Mouse (Mus musculus) heart, adult 2 months (tissue): Measurements from ENCODE around the gene Hoxa6. TPM values are rescaled to one million over a fixed set of nuclear protein-coding genes. Genes with fewer than 3 reads are reported as not detected.

ENCODE experiments used
- DNase-seq, 2 experiments: peaks; one replicate each; pipeline ENCODE4 v3.0.0; 2021
- H3K27ac ChIP-seq: fragments of 200-600 bp; 2 replicates; pipeline ENCODE4 v1.8.1; 2022
- H3K27me3 ChIP-seq: fragments of 200-500 bp; 2 replicates; pipeline ENCODE4 v1.6.1; 2012; ENCODE audit warnings: mild to moderate bottlenecking, low read length, inconsistent platforms, mixed read lengths; ENCODE audit not compliant: control insufficient read depth, insufficient read depth
- H3K36me3 ChIP-seq: fragments of 200-500 bp; 2 replicates; pipeline ENCODE4 v1.6.1; 2012; ENCODE audit warnings: low read length, inconsistent platforms; ENCODE audit not compliant: control insufficient read depth, insufficient read depth
- H3K4me1 ChIP-seq: fragments of 200-500 bp; 2 replicates; pipeline ENCODE4 v1.6.1; 2011; ENCODE audit warnings: low read length; ENCODE audit not compliant: control insufficient read depth, insufficient read depth
- H3K4me3 ChIP-seq: fragments of 200-600 bp; 2 replicates; pipeline ENCODE4 v1.8.1; 2022
- H3K79me2 ChIP-seq: fragments of 200-500 bp; replicated peaks from 2 replicates; pipeline ENCODE4 v1.6.1; 2012; ENCODE audit warnings: mild to moderate bottlenecking, inconsistent platforms, low read length, moderate library complexity, mixed read lengths; ENCODE audit not compliant: control insufficient read depth, insufficient read depth
- H3K9ac ChIP-seq: fragments of 200-500 bp; 2 replicates; pipeline ENCODE4 v1.6.1; 2012; ENCODE audit warnings: low read depth, mild to moderate bottlenecking, control low read depth, inconsistent platforms, low read length, mixed read lengths
- CTCF ChIP-seq: fragments of 200-600 bp; IDR thresholded peaks from 2 replicates; pipeline ENCODE4 v1.8.1; 2022; ENCODE audit warnings: antibody characterized with exemption, mild to moderate bottlenecking, moderate library complexity
- EP300 ChIP-seq: fragments of 200-500 bp; IDR thresholded peaks from 2 replicates; pipeline ENCODE4 v1.6.1; 2011; ENCODE audit warnings: low read depth, low read length, control low read depth; ENCODE audit not compliant: insufficient read depth
- POLR2A ChIP-seq: fragments of 200-500 bp; IDR thresholded peaks from 2 replicates; pipeline ENCODE4 v1.6.1; 2011; ENCODE audit warnings: mild to moderate bottlenecking, low read depth, low read length, control low read depth; ENCODE audit not compliant: insufficient read depth
- WGBS: fragments of 180-500 bp; shearing (Covaris S2); methylation state at CpG from one replicate; pipeline ENCODE4 v1.1.7; 2018; 5-methylcytosine and 5-hydroxymethylcytosine counted together
- intact Hi-C: fragments of 180-260 bp; cut with DNase I; formaldehyde crosslinking; loops from one replicate; pipeline ENCODE4 v1.15.1; 2025
- polyA plus RNA-seq: library from polyadenylated mRNA; depleted of rRNA; stranded (reverse); fragments of >200 nt; gene quantifications from 2 replicates; pipeline ENCODE4 v1.2.3, GENCODE M21; 2012
- total RNA-seq, 2 experiments: library from RNA; stranded (reverse); gene quantifications; 2 replicates each; pipeline ENCODE4 v1.2.3; 2021

Gene Hoxa6
- total and polyA plus RNA-seq, 3 experiments, result not detected

DNA sequence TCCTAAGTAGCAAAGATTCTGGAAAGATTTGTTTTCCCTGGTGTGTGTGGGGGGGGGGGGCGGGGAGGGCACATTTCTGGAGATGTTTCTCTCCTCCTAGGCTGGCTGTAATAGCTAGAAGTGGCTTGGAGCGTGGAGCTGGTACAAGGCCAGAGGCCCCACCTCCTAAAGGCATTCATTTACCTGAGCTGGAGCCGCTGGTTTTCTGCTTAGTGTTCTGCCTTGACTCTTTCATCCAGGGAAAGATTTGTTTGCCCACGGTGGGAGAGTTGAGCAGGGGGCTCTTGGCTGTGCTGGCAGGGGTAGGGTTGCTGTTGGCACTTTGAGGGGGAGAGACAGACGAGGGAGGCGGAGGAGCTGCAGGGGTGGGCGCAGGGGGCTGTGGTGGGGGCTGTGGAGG lies 36.6 kb downstream of the Hoxa6 start:
- peaks cover 20% of the 10 kb centered on the region for H3K27me3 ChIP-seq
- intact Hi-C loops, result no loop called here
- no peaks in the 10 kb centered on the region for H3K36me3 ChIP-seq
- no peak for DNase-seq
- no peak overlapping the region for H3K9ac ChIP-seq
- H3K27ac ChIP-seq, result no peak overlapping the region
- no peak overlapping the region for H3K4me3 ChIP-seq
- no peaks in the 10 kb centered on the region for H3K79me2 ChIP-seq
- no peak for TF ChIP-seq CTCF
- no peak for TF ChIP-seq POLR2A
- TF ChIP-seq EP300, result no peak
- 18% methylated on average over 7 of the region's 7 CpGs for WGBS
- no peaks in the 10 kb centered on the region for H3K4me1 ChIP-seq

DNA sequence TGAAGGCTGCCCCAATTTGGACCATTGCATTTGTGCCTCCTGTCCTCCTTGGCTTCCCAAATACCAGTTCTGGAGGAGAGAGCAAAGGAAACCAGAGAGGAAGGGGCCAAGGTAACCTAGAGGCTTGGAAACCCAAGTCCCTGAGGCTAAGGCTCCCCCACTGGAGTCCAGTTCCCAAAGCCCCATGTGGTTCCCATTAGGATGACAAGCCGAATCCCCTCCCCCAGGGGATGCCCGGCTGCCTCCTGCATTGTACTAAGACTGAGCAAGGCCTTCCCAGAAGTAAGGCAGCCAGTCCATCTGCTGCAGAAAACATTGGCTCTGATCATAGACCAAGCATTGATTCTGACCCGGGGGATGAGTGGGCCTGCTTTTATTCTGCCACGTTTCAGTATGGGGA lies 37.2 kb downstream of the Hoxa6 start:
- WGBS, result 24% methylated on average over 4 of the region's 4 CpGs
- H3K27me3 ChIP-seq, result peaks cover 19% of the 10 kb centered on the region
- DNase-seq, result no peak
- no peaks in the 10 kb centered on the region for H3K36me3 ChIP-seq
- H3K4me1 ChIP-seq, result no peaks in the 10 kb centered on the region
- no peak for TF ChIP-seq CTCF
- H3K4me3 ChIP-seq, result no peak overlapping the region
- H3K79me2 ChIP-seq, result no peaks in the 10 kb centered on the region
- no peak overlapping the region; the same call in 1 of the 2 replicates for H3K27ac ChIP-seq
- intact Hi-C loops, result no loop called here
- H3K9ac ChIP-seq, result no peak overlapping the region

DNA sequence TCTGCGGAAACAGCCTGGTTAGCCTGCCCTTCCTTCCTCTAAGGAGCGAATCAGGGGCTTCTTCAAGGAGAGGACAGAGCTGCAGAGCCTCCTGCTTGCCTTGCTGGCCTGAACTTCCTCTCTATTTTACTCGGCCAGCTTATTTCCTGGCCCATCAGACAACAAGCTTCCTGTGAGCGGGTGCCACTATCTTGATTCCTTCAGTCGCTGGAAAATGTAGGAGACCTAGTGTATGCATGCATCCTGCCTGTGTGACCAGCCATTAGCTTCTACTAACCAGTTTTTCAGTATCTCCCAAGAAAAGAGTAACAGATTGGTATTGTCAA lies 37.7 kb downstream of the Hoxa6 start:
- H3K79me2 ChIP-seq, result no peaks in the 10 kb centered on the region
- H3K27ac ChIP-seq, result peak overlapping the region; percentile 4; the same call in 1 of the 2 replicates
- peaks cover 19% of the 10 kb centered on the region for H3K27me3 ChIP-seq
- no peaks in the 10 kb centered on the region for H3K4me1 ChIP-seq
- H3K36me3 ChIP-seq, result no peaks in the 10 kb centered on the region
- TF ChIP-seq POLR2A (no peak), CTCF (no peak), EP300 (no peak)
- WGBS, result 12% methylated on average over 5 of the region's 5 CpGs
- no peak overlapping the region for H3K9ac ChIP-seq
- H3K4me3 ChIP-seq, result no peak overlapping the region
- no peak for DNase-seq
- intact Hi-C loops, result no loop called here

DNA sequence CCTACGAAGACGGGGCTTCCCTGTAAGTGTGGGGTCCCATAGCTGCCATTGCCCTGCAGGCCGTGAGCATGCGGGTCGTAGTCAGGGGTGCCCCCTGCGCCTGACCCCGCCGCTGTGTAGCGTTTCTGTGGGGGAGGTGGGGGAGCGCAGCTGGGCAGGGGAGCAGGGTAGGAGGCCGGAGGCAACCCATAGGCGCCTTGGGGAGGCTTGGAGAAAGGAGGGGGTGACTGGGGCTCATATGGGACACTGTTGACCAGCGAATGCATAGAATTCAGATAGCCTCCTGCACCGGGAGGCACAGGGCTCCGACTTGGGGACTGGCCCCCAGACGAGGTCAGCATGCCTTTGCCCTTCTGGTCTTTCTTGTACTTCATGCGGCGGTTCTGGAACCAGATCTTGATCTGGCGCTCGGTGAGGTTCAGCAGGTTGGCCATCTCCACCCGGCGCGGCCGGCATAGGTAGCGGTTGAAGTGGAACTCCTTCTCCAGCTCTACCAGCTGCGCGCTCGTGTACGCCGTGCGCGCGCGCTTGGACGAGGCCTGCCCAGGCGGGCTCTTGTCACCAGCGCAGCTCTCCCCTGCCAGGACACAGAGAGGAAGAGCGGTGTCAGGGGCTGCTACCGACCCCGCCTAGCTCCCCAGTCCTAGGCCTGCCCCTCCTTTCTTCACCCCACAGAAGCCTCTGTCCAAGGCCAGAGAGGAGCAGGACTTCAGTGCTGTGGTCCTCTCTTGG lies 38.2 kb downstream of the Hoxa6 start:
- TF ChIP-seq POLR2A (no peak), EP300 (no peak), CTCF (no peak)
- no peak overlapping the region for H3K4me3 ChIP-seq
- H3K36me3 ChIP-seq, result no peaks in the 10 kb centered on the region
- intact Hi-C loops, result no loop called here
- peak overlapping the region; percentile 4; the same call in 1 of the 2 replicates for H3K27ac ChIP-seq
- no peak for DNase-seq
- no peaks in the 10 kb centered on the region for H3K4me1 ChIP-seq
- 11% methylated on average over 40 of the region's 40 CpGs for WGBS
- H3K79me2 ChIP-seq, result no peaks in the 10 kb centered on the region
- H3K9ac ChIP-seq, result no peak overlapping the region
- peaks cover 22% of the 10 kb centered on the region for H3K27me3 ChIP-seq

DNA sequence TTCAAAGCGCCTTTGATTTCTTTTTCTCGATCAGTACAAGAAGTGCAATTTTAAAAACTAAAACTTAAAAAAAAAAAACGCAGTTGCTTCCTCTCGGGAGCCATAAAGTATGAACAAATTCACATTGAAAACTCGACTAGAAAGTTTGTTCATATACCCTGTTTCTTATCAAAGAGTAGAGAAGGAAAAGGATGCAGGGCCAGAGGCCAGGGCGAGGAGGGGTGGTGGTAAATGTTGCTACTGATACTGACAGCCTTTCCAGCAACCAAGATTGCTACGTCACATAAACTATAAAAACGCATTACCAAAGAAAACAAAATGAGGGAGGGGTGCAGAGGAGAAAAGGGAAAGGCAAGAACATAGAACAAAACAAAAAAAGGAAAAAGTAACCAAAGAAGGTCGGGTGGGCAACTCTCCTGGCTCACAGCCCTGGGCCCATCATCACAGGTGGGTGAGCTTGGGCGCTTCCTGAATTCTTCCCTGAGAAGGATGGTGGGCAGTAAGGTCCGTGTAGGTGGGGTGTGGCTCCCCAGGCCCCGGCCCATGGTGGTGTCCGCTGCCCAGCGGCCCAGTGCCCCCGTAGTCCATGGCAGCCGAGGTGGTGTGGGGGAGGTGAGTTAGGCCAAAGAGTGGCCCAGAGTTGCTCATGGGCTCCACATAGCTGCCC lies 38.9 kb downstream of the Hoxa6 start:
- Histone ChIP-seq H3K9ac (no peak overlapping the region), H3K79me2 (no peaks in the 10 kb centered on the region), H3K27ac (no peak overlapping the region), H3K36me3 (no peaks in the 10 kb centered on the region), H3K4me1 (no peaks in the 10 kb centered on the region), H3K4me3 (no peak overlapping the region), H3K27me3 (peaks cover 20% of the 10 kb centered on the region)
- 25% methylated on average over 16 of the region's 16 CpGs for WGBS
- no peak for TF ChIP-seq POLR2A
- no peak for TF ChIP-seq CTCF
- no peak for TF ChIP-seq EP300
- DNase-seq, result no peak
- intact Hi-C loops, result no loop called here
